Mouse (Mus musculus) olfactory bulb, adult 2 months (tissue): ENCODE measurements around the gene Lonp2.

Experiments
- CTCF ChIP-seq: fragments of 200-500 bp; IDR thresholded peaks from 2 replicates; pipeline ENCODE4 v1.5.1; 2012; ENCODE audit warnings: low read depth, mild to moderate bottlenecking, low read length, moderate library complexity; ENCODE audit not compliant: insufficient read depth
- POLR2A ChIP-seq: fragments of 200-500 bp; IDR thresholded peaks from 2 replicates; pipeline ENCODE4 v1.6.1; 2012; ENCODE audit warnings: mild to moderate bottlenecking, low read depth, low read length, moderate library complexity; ENCODE audit not compliant: insufficient read depth

DNA sequence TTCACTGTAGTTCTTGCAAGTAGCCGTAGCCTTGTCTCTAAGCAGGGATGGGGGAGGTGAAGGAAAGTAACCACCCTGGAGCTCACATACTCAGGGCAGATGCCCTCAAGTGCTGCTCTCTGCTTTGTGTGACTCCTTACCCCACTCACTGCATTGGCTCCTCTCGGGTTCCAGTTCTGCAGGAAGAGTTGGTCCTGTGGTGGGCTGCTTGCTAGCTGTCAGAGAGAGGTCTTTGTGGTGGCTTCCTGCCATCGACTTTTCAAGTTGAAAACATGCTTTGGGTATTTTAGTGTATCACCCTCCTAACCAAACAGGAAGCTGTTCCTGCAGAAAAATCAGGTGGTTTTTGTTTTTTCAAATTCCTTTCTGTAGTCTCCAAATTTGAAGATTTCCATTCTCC is 62.8 kb downstream of the Lonp2 start:
- no peak for TF ChIP-seq CTCF
- no peak for TF ChIP-seq POLR2A
